Mouse (Mus musculus) gastrocnemius, adult 8-10 months (tissue): ENCODE results near the gene Zfp110. TPM values are rescaled to one million over a fixed set of nuclear protein-coding genes. Genes with fewer than 3 reads are reported as not detected.

ENCODE experiments used
- DNase-seq, 2 experiments: peaks; one replicate each; pipeline ENCODE4 v3.0.0; 2022; ENCODE audit warnings: low spot score in 2 of 2
- total RNA-seq, 4 experiments: library from RNA; stranded (reverse); gene quantifications; 2 replicates each; pipeline ENCODE4 v1.2.4; 2022

The Zfp110 gene
- total RNA-seq, 4 experiments from 2014 or later, result 11.9 to 17.2 (median 13.9) TPM

- DNase-seq, result peak; percentile 88 to 91
Measured at GRCm38 (mm10) chr7:12897655-12898410, 63.3 kb downstream of the Zfp110 start, which contains the start of gene Zscan22. TSS of gene Zscan22 (plus strand) at chr7:12897815.

Other genes starting within 250 kb of the Zfp110 start
- under 1 TPM in 1 of 4 experiments, not detected in 3; 0.02 TPM for gene Vmn2r53, start 226.0 kb upstream of the Zfp110 start, total RNA-seq
- not detected for gene Vmn2r54, start 194.4 kb upstream of the Zfp110 start, total RNA-seq
- gene Vmn2r55, start 149.8 kb upstream of the Zfp110 start, total RNA-seq, result not detected
- not detected for gene Vmn2r56, start 99.8 kb upstream of the Zfp110 start, total RNA-seq
- gene Zscan18, start 31.1 kb upstream of the Zfp110 start, total RNA-seq, result 1 to 10 TPM in 2 of 4 experiments, under 1 TPM in 2; 0.46 to 1.3 (median 0.86) TPM
- 1 to 10 TPM; 2.9 to 5.8 (median 4.5) TPM for gene Zfp329, start 15.9 kb upstream of the Zfp110 start, total RNA-seq
- 1 to 10 TPM; 1.7 to 2.2 (median 2.1) TPM for gene Zfp128, start 46.4 kb downstream of the Zfp110 start, total RNA-seq
- gene Zscan22, start 63.1 kb downstream of the Zfp110 start, total RNA-seq, result 1 to 10 TPM; 3.2 to 3.7 (median 3.4) TPM
- gene Rps5, start 87.5 kb downstream of the Zfp110 start, total RNA-seq, result 100 to 1,000 TPM; 635 to 741 (median 657) TPM
- gene Rnf225, start 92.7 kb downstream of the Zfp110 start, total RNA-seq, result under 1 TPM; 0.19 to 0.51 (median 0.42) TPM
- gene Zfp324, start 131.1 kb downstream of the Zfp110 start, total RNA-seq, result 1 to 10 TPM; 1.3 to 2.7 (median 1.6) TPM
- 1 to 10 TPM; 1.1 to 2.3 (median 2.2) TPM for gene Zfp446, start 143.1 kb downstream of the Zfp110 start, total RNA-seq
- gene Slc27a5, start 163.4 kb downstream of the Zfp110 start, total RNA-seq, result under 1 TPM in 1 of 4 experiments, not detected in 3; 0.16 TPM
- 10 to 100 TPM; 58.7 to 75.7 (median 62.7) TPM for gene Trim28, start 164.4 kb downstream of the Zfp110 start, total RNA-seq
- 1 to 10 TPM; 2.5 to 3.6 (median 2.8) TPM for gene Zbtb45, start 175.3 kb downstream of the Zfp110 start, total RNA-seq
- 100 to 1,000 TPM in 1 of 4 experiments, 10 to 100 TPM in 3; 85.5 to 101 (median 92.9) TPM for gene Chmp2a, start 200.0 kb downstream of the Zfp110 start, total RNA-seq
- 100 to 1,000 TPM; 139 to 166 (median 147) TPM for gene Ube2m, start 203.5 kb downstream of the Zfp110 start, total RNA-seq
- gene Mzf1, start 220.0 kb downstream of the Zfp110 start, total RNA-seq, result 1 to 10 TPM in 1 of 4 experiments, under 1 TPM in 3; 0.46 to 1.2 (median 0.73) TPM